Mouse (Mus musculus) kidney, adult 18-20 months (tissue): ENCODE measurements around the gene Tnxb.
A peak's percentile ranks its signal among the peaks of the same experiment; 100 is the strongest.
"Not testable (repeated sequence)": the region's sequence is repeated elsewhere in the genome, so short reads cannot be mapped to it uniquely, and the experiment has no call there.

Experiments
- DNase-seq: peaks from one replicate; pipeline ENCODE4 v3.0.0; 2021

The Tnxb gene

GRCm38 (mm10) chr17:34685120-34686110 lies 15.1 kb downstream of the Tnxb start:
- no peak for DNase-seq

- no peak for DNase-seq
These were observed 18.6 kb downstream of the Tnxb start for GRCm38 (mm10) chr17:34688889-34689288.

GRCm38 (mm10) chr17:34690458-34690857 lies 20.1 kb downstream of the Tnxb start:
- peak; percentile 35 for DNase-seq

GRCm38 (mm10) chr17:34692906-34693305 lies 22.6 kb downstream of the Tnxb start:
- DNase-seq, result peak; percentile 47

- no peak for DNase-seq
These were observed 29.5 kb downstream of the Tnxb start for GRCm38 (mm10) chr17:34699575-34700408.

GRCm38 (mm10) chr17:34700671-34701071 lies 30.3 kb downstream of the Tnxb start:
- DNase-seq, result no peak

GRCm38 (mm10) chr17:34706476-34706875 lies 36.1 kb downstream of the Tnxb start:
- DNase-seq, result not testable (repeated sequence)

- peak; percentile 76 for DNase-seq
These were observed 42.6 kb downstream of the Tnxb start for GRCm38 (mm10) chr17:34712951-34713350.

- DNase-seq, result peak; percentile 32
These were observed 44.0 kb downstream of the Tnxb start for GRCm38 (mm10) chr17:34714181-34714907.

GRCm38 (mm10) chr17:34714908-34715445 lies 44.6 kb downstream of the Tnxb start:
- not testable (repeated sequence) for DNase-seq

- DNase-seq, result not testable (repeated sequence)
These were observed 45.1 kb downstream of the Tnxb start for GRCm38 (mm10) chr17:34715451-34715850.

- DNase-seq, result no peak
These were observed 45.9 kb downstream of the Tnxb start for GRCm38 (mm10) chr17:34716247-34716646.

GRCm38 (mm10) chr17:34717401-34717800 lies 47.1 kb downstream of the Tnxb start:
- no peak for DNase-seq

- DNase-seq, result not testable (repeated sequence)
These were observed 49.6 kb downstream of the Tnxb start for GRCm38 (mm10) chr17:34719886-34720285.

- DNase-seq, result not testable (repeated sequence)
These were observed 51.9 kb downstream of the Tnxb start for GRCm38 (mm10) chr17:34722238-34722637.

- DNase-seq, result no peak
These were observed 52.7 kb downstream of the Tnxb start for GRCm38 (mm10) chr17:34723066-34723465.

- no peak for DNase-seq
These were observed 57.6 kb downstream of the Tnxb start for GRCm38 (mm10) chr17:34727887-34728286.

- DNase-seq, result not testable (repeated sequence)
These were observed 58.8 kb downstream of the Tnxb start for GRCm38 (mm10) chr17:34729155-34729554.

GRCm38 (mm10) chr17:34729779-34730553 lies 59.6 kb downstream of the Tnxb start:
- not testable (repeated sequence) for DNase-seq

GRCm38 (mm10) chr17:34737466-34737865 lies 67.1 kb downstream of the Tnxb start:
- not testable (repeated sequence) for DNase-seq

- DNase-seq, result not testable (repeated sequence)
These were observed 69.4 kb downstream of the Tnxb start for GRCm38 (mm10) chr17:34739708-34740107.
